Mouse (Mus musculus): ENCODE measurements around the gene Clasp2. TPM values are rescaled to one million over a fixed set of nuclear protein-coding genes. Genes with fewer than 3 reads are reported as not detected.
"Not testable (repeated sequence)": the region's sequence is repeated elsewhere in the genome, so short reads cannot be mapped to it uniquely, and the experiment has no call there.

Clasp2 gene
- polyA plus RNA-seq, 1 experiment from 2014 or later: 145 TPM

DNA sequence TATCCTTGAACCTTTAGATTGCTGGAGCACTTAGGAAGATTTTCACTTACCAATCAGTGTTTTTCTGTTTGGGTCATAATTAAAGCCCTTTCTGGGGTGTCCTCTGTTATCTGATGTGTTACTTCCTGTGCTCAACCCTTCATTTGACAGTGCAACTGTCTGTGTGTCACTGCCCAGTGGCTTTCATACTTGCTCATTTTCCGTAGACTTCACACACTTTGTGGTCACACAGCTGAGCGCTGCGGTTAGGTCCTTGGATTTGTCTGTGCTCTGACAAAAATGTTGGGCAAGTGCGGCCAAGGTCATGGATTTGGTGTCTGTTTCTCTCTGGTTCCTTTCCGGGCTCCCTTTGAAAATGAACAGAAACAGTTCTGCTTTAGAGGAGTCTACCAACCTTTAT is 118.1 kb downstream of the Clasp2 start:
- WGBS: 94% methylated on average over 5 of the region's 5 CpGs
- H3K27me3 ChIP-seq (ENCODE audit: control insufficient read depth, insufficient read depth, low read depth, low read length): no peaks in the 10 kb centered on the region

DNA sequence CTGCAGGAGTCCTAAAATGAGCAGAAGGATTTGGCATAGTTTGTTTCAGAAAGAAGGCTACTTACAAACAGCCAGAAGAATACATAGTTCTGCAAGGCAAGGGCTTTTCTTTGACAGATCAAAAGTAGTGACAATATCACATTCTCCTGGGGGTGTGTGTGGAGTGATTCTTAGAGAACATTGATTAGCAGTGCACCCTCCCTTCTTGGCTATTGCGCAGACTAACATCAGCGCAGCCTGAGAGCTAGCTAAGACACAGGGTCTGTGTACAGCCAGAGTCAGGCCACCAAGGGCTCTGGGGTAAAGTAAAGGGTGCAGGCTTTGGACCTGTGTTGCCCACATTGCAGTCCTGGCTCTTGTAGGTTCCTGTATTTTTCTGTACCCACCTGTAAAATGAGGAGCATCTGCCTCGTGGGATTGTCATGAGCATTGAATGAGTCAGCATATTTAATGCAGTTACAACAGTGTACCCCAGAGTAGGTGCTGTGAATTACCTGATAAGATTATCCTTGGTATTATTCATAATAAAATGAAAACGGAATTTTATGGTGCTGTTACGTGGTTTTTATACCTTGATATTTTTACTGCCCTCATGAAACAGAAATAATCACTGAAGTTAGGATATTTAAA is 122.2 kb downstream of the Clasp2 start:
- no peak overlapping the region for H3K9ac ChIP-seq (ENCODE audit: low read depth, low read length)

More for the DNA sequence above, 118.1 kb downstream of the Clasp2 start:
- Histone ChIP-seq H3K36me3 (ENCODE audit: control insufficient read depth, insufficient read depth, low read length) (peaks cover 26% of the 10 kb centered on the region), H3K9ac (ENCODE audit: low read depth, low read length) (no peak overlapping the region), H3K4me2 (ENCODE audit: low read length) (no peak overlapping the region), H3K4me3 (ENCODE audit: low read depth, low read length) (no peak overlapping the region), H3K9me3 (replicated peaks; ENCODE audit: control insufficient read depth, low read length, poor library complexity, severe bottlenecking) (no peaks in the 10 kb centered on the region), H3K27ac (ENCODE audit: low read length) (no peak overlapping the region), H3K4me1 (ENCODE audit: control insufficient read depth, insufficient read depth, low read length) (no peaks in the 10 kb centered on the region)
- ATAC-seq: no peak

DNA sequence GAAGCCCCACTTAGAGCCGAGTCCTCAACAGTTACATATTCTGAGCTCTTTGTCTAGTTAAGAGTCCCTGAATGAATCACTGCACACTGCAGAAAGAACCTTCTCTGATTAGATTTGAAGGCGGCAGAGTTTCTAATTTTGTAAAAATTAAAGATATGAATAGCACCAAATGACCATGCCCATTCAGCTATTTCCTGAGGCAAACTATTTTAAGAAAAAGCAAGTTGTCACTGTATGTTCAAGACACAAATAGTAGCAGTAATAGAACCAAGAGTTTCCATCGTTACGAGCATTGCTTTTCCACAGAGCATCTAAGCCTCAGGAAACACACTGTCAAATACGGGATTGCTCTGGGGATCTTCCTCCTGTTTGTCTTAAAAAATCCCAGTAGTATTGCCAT is 126.7 kb downstream of the Clasp2 start:
- no peak for ATAC-seq
- no peak overlapping the region for H3K27ac ChIP-seq (ENCODE audit: low read length)
- no peaks in the 10 kb centered on the region for H3K4me1 ChIP-seq (ENCODE audit: control insufficient read depth, insufficient read depth, low read length)
- H3K27me3 ChIP-seq (ENCODE audit: control insufficient read depth, insufficient read depth, low read depth, low read length): no peaks in the 10 kb centered on the region
- WGBS: 92% methylated on average over 5 of the region's 5 CpGs
- H3K9ac ChIP-seq (ENCODE audit: low read depth, low read length): no peak overlapping the region
- peaks cover 40% of the 10 kb centered on the region for H3K36me3 ChIP-seq (ENCODE audit: control insufficient read depth, insufficient read depth, low read length)
- H3K4me2 ChIP-seq (ENCODE audit: low read length): no peak overlapping the region
- no peak overlapping the region for H3K4me3 ChIP-seq (ENCODE audit: low read depth, low read length)
- no peaks in the 10 kb centered on the region for H3K9me3 ChIP-seq (replicated peaks; ENCODE audit: control insufficient read depth, low read length, poor library complexity, severe bottlenecking)

More for the DNA sequence above, 122.2 kb downstream of the Clasp2 start:
- H3K4me1 ChIP-seq (ENCODE audit: control insufficient read depth, insufficient read depth, low read length): no peaks in the 10 kb centered on the region
- ATAC-seq: no peak
- no peaks in the 10 kb centered on the region for H3K27me3 ChIP-seq (ENCODE audit: control insufficient read depth, insufficient read depth, low read depth, low read length)
- no peak overlapping the region for H3K27ac ChIP-seq (ENCODE audit: low read length)
- no peaks in the 10 kb centered on the region for H3K9me3 ChIP-seq (replicated peaks; ENCODE audit: control insufficient read depth, low read length, poor library complexity, severe bottlenecking)
- H3K4me3 ChIP-seq (ENCODE audit: low read depth, low read length): no peak overlapping the region
- peaks cover 22% of the 10 kb centered on the region for H3K36me3 ChIP-seq (ENCODE audit: control insufficient read depth, insufficient read depth, low read length)
- H3K4me2 ChIP-seq (ENCODE audit: low read length): no peak overlapping the region
- 95% methylated on average over 5 of the region's 5 CpGs for WGBS

DNA sequence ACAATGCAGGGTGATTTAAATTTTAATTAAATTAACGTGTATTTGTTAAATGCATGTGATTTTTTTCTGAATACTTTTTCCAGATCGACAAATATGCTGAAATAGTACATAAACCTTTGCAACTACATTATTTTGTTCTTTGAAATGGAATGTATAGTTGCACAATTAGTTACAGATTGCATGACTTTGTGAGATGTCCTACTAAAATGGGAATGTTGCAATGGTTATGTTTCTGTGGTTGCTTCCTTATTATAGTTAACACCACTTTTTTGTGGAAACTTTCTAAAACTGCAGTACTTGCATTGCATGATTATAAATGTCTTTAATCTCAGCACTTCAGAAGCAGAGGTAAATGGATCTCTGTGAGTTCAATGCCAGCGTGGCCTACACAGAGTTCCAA is 153.6 kb downstream of the Clasp2 start:
- H3K9me3 ChIP-seq (replicated peaks; ENCODE audit: control insufficient read depth, low read length, poor library complexity, severe bottlenecking): no peaks in the 10 kb centered on the region
- no peak overlapping the region for H3K9ac ChIP-seq (ENCODE audit: low read depth, low read length)
- no peaks in the 10 kb centered on the region for H3K4me1 ChIP-seq (ENCODE audit: control insufficient read depth, insufficient read depth, low read length)
- no peak overlapping the region for H3K4me3 ChIP-seq (ENCODE audit: low read depth, low read length)
- WGBS: 95% methylated on average over 3 of the region's 3 CpGs
- peaks cover 33% of the 10 kb centered on the region for H3K36me3 ChIP-seq (ENCODE audit: control insufficient read depth, insufficient read depth, low read length)
- no peaks in the 10 kb centered on the region for H3K27me3 ChIP-seq (ENCODE audit: control insufficient read depth, insufficient read depth, low read depth, low read length)
- no peak overlapping the region for H3K4me2 ChIP-seq (ENCODE audit: low read length)
- no peak for ATAC-seq
- no peak overlapping the region for H3K27ac ChIP-seq (ENCODE audit: low read length)

DNA sequence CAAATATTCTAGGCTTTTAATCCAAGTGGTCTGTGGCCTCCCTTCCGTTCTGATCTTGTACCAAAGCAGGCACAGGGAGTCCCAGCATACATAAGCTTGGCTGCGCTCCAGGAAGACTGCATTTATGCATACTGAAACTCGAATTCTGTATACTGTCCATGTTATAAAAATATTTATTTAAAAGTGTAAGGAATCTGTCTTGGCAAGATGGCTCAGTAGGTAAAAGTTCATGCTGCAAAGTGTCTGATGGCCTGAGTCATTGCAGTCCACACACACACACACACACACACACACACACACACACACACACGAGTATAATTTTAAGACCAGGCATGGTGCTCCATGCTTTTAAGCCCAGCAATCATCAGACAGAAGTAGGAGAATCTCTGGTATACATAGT is 161.9 kb downstream of the Clasp2 start:
- Histone ChIP-seq H3K4me1 (ENCODE audit: control insufficient read depth, insufficient read depth, low read length) (no peaks in the 10 kb centered on the region), H3K27me3 (ENCODE audit: control insufficient read depth, insufficient read depth, low read depth, low read length) (no peaks in the 10 kb centered on the region), H3K9ac (ENCODE audit: low read depth, low read length) (no peak overlapping the region), H3K36me3 (ENCODE audit: control insufficient read depth, insufficient read depth, low read length) (peaks cover 37% of the 10 kb centered on the region), H3K9me3 (replicated peaks; ENCODE audit: control insufficient read depth, low read length, poor library complexity, severe bottlenecking) (no peaks in the 10 kb centered on the region), H3K4me2 (ENCODE audit: low read length) (no peak overlapping the region), H3K4me3 (ENCODE audit: low read depth, low read length) (no peak overlapping the region), H3K27ac (ENCODE audit: low read length) (no peak overlapping the region)
- WGBS: 86% methylated on average over 4 of the region's 4 CpGs
- no peak for ATAC-seq

DNA sequence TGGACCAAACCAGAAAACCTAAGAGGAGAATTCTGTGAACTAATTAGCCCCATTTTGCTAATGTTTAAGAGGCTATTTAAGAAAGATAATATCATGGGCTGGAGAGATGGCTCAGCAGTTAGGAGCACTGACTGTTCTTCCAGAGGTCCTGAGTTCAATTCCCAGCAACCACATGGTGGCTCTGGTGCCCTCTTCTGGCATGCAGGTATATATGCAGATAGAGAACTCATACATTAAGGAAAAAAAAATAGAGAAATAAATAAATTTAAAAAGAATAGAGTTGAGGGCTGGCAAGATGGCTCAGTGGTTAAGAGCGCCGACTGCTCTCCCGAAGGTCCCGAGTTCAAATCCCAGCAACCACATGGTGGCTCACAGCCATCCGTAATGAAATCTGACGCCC is 163.0 kb downstream of the Clasp2 start:
- 97% methylated on average over 6 of the region's 6 CpGs for WGBS
- not testable (repeated sequence) for H3K27me3 ChIP-seq (ENCODE audit: control insufficient read depth, insufficient read depth, low read depth, low read length); H3K4me3 ChIP-seq (ENCODE audit: low read depth, low read length); ATAC-seq; H3K4me1 ChIP-seq (ENCODE audit: control insufficient read depth, insufficient read depth, low read length); H3K27ac ChIP-seq (ENCODE audit: low read length); H3K4me2 ChIP-seq (ENCODE audit: low read length); H3K9ac ChIP-seq (ENCODE audit: low read depth, low read length); H3K9me3 ChIP-seq (replicated peaks; ENCODE audit: control insufficient read depth, low read length, poor library complexity, severe bottlenecking)
- H3K36me3 ChIP-seq (ENCODE audit: control insufficient read depth, insufficient read depth, low read length): peaks cover 35% of the 10 kb centered on the region

DNA sequence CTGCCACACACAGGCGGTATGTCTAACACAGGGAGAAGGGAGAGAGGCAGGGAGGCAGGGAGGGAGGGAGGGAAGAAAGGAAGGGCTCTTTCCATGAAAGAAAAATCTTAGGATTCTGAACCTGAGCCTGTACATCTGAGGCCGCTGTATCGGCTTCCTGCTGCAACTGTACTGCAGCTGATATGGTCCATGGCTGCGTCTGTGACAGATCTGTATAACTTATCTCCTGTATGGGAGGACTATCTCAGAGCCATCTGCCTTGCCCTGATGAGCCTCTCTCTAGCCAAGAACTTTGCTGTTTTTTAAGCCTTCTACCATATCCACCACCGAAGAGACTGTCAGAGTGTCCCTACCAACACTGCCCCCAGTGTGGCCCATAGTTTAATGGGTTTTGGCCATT is 174.5 kb downstream of the Clasp2 start:
- H3K27me3 ChIP-seq (ENCODE audit: control insufficient read depth, insufficient read depth, low read depth, low read length): no peaks in the 10 kb centered on the region
- WGBS: 90% methylated on average over 5 of the region's 5 CpGs
- no peak overlapping the region for H3K9ac ChIP-seq (ENCODE audit: low read depth, low read length)
- H3K27ac ChIP-seq (ENCODE audit: low read length): no peak overlapping the region
- H3K9me3 ChIP-seq (replicated peaks; ENCODE audit: control insufficient read depth, low read length, poor library complexity, severe bottlenecking): no peaks in the 10 kb centered on the region
- H3K4me3 ChIP-seq (ENCODE audit: low read depth, low read length): no peak overlapping the region
- H3K36me3 ChIP-seq (ENCODE audit: control insufficient read depth, insufficient read depth, low read length): peaks cover 51% of the 10 kb centered on the region
- no peak for ATAC-seq
- no peak overlapping the region for H3K4me2 ChIP-seq (ENCODE audit: low read length)
- H3K4me1 ChIP-seq (ENCODE audit: control insufficient read depth, insufficient read depth, low read length): no peaks in the 10 kb centered on the region

DNA sequence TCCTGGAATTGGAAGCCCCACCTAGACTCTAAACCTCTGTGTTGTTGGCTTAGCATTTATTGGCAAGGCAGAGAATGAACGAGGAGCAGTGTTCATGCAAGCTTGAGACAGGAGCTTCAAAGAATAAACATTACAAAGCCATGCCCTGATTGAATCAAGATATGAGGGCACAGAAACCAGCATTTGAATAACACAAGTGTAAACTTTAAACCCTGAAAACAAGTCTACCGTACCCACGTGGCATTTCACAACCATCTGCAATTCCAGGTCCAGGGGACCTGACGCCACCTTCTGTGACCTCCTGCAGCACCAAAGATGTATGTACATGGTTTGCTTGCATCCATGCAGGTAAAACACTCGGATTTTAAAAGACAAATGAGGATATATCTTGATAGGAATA is 181.4 kb downstream of the Clasp2 start:
- WGBS: 95% methylated on average over 5 of the region's 5 CpGs
- no peaks in the 10 kb centered on the region for H3K4me1 ChIP-seq (ENCODE audit: control insufficient read depth, insufficient read depth, low read length)
- H3K9me3 ChIP-seq (replicated peaks; ENCODE audit: control insufficient read depth, low read length, poor library complexity, severe bottlenecking): no peaks in the 10 kb centered on the region
- peaks cover 22% of the 10 kb centered on the region for H3K36me3 ChIP-seq (ENCODE audit: control insufficient read depth, insufficient read depth, low read length)
- H3K27ac ChIP-seq (ENCODE audit: low read length): no peak overlapping the region
- no peak overlapping the region for H3K4me2 ChIP-seq (ENCODE audit: low read length)
- no peak overlapping the region for H3K9ac ChIP-seq (ENCODE audit: low read depth, low read length)
- ATAC-seq: no peak
- no peaks in the 10 kb centered on the region for H3K27me3 ChIP-seq (ENCODE audit: control insufficient read depth, insufficient read depth, low read depth, low read length)
- H3K4me3 ChIP-seq (ENCODE audit: low read depth, low read length): no peak overlapping the region

DNA sequence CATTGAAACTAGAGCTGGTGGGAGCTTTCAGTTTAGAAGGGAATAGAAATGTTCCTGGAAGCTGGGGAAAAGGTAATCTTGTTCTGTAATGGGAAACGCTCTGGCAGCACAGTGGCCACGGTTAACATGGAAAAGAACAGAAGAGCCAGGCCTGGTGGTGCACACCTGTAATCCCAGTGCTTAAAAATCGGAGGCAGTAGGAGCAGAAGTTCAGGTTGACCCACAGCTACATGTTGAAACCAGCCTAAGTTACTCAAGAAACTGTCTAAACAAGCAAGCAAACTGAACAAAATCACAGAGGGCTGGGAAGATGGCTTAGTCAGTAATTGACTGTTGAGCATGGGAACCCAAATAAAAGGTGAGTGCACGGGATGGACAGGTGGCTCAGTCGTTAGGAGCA is 183.6 kb downstream of the Clasp2 start:
- no peak overlapping the region for H3K9ac ChIP-seq (ENCODE audit: low read depth, low read length)
- H3K4me3 ChIP-seq (ENCODE audit: low read depth, low read length): no peak overlapping the region
- no peak overlapping the region for H3K27ac ChIP-seq (ENCODE audit: low read length)
- H3K4me1 ChIP-seq (ENCODE audit: control insufficient read depth, insufficient read depth, low read length): no peaks in the 10 kb centered on the region
- no peak for ATAC-seq
- 88% methylated on average over 5 of the region's 5 CpGs for WGBS
- H3K4me2 ChIP-seq (ENCODE audit: low read length): no peak overlapping the region
- H3K36me3 ChIP-seq (ENCODE audit: control insufficient read depth, insufficient read depth, low read length): peaks cover 15% of the 10 kb centered on the region
- no peaks in the 10 kb centered on the region for H3K27me3 ChIP-seq (ENCODE audit: control insufficient read depth, insufficient read depth, low read depth, low read length)
- no peaks in the 10 kb centered on the region for H3K9me3 ChIP-seq (replicated peaks; ENCODE audit: control insufficient read depth, low read length, poor library complexity, severe bottlenecking)
